Mouse (Mus musculus) mouse trophoblast stem cell (cell line): ENCODE results near the gene Nubpl.

ENCODE experiments used
- in situ Hi-C, 2 experiments: fragments of 300-500 bp; cut with MseI, MboI; formaldehyde crosslinking; loops; 2 replicates in 1 of 2; 3 replicates in 1 of 2; pipeline ENCODE4 v1.15.1; 2025

The Nubpl gene

DNA sequence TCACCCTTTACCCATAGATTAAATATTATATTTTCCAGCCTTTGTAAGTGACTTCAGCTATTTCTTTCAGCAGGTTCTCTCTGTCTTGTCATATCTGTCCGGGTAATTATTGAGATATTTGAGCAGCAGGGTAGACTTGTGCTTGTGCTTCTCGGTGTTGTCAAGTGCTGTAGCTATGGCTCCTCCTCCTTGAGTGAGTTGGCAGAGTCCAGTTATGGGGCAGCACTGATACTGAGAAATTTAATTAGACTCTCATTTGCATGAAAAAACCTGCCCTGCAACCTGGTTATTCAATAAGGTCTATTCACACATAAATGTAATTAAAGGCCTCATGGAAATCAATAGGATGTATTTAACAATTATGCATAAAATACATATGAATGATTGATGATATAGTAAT, 145.2 kb downstream of the Nubpl start:
- in situ Hi-C loops: no loop called here

GRCm38 (mm10) chr12:52247438-52247837, 149.9 kb downstream of the Nubpl start:
- in situ Hi-C loops: no loop called here

GRCm38 (mm10) chr12:52248531-52248930, 151.0 kb downstream of the Nubpl start:
- in situ Hi-C loops: no loop called here

DNA sequence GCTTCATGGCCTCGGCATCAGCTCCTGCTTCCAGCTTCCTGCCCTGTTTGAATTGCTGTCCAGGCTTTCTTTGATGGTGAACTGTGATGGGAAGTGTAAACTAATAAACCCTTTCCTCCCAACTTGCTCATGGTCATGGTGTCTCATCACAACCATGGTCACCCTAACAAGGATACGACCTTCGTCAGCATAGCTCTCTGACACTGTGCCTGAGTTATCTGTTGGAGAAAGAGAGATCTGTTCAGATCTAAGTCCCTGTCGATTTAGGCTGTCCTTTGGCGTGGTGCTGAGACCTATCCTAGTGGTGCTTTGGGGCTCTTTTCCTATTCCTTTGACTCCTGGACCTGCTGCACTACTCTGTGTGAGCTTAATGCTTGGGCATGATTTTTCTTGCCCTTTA, 156.6 kb downstream of the Nubpl start:
- in situ Hi-C loops: no loop called here

- in situ Hi-C loops: no loop called here
These were observed 170.6 kb downstream of the Nubpl start for GRCm38 (mm10) chr12:52268131-52268530.

GRCm38 (mm10) chr12:52272828-52273227, 175.3 kb downstream of the Nubpl start:
- in situ Hi-C loops: no loop called here

DNA sequence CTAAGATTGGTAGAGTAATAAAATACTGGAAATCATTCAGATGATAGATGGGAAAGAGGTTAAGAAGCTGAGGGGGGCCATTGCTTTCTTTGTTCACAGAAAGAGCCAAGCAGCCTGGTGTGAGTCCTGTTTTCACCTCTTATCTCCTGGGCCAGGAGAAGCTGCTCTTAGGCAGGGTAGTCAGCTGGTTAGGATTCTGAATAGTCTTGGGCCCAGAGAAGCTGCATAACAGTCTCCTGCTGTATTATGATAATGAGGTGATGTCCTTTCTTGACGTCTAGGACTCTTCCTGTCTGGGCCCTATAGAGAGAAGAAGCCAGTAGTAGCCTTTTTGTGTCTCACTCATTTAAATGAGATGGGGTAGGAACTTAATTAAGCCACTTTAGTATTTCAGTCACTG, 178.8 kb downstream of the Nubpl start:
- in situ Hi-C loops: no loop called here

GRCm38 (mm10) chr12:52281232-52281631, 183.7 kb downstream of the Nubpl start:
- in situ Hi-C loops: no loop called here

DNA sequence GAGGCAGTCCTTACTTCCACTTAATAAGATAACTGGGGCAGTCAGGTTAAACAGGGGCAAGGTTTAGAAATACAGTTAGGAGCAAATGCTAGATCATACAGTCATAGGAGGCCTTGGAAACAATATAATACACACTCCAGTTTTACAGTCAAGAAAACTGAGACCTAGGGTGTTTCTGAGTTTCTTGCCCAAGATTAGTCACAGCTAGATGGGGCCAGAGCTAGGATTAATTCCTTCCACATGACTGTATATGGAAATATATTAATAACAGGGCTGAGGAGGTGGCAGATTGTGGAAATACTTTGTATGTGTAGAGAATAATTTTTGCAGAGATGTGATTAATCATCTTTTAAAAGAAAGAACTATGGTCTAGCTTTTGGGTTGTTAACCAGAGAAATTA, 186.9 kb downstream of the Nubpl start:
- in situ Hi-C loops: no loop called here

- in situ Hi-C loops: no loop called here
These were observed 189.3 kb downstream of the Nubpl start for GRCm38 (mm10) chr12:52286802-52287201.

GRCm38 (mm10) chr12:52288537-52288936, 191.0 kb downstream of the Nubpl start:
- in situ Hi-C loops: no loop called here

- in situ Hi-C loops: no loop called here
These were observed 191.5 kb downstream of the Nubpl start for GRCm38 (mm10) chr12:52288941-52289567.

DNA sequence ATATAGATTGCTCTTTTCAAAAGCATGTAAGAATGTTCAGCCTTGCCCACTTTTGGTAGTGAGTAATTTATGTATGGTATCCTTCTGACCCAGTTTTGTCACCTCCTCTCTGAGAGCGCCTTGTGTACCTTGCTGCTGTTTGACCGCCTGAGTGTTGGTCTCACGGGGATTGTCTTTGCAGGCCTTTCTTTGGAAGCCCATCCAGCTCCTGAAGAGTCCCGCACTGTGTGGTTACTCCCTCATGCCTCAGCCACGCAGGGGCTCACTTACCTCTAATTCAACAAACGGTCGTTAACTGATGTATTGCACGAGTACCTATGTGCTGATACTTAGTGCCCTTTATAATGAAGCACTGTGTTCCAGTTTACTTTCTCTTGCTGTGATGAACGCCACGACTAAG, 192.1 kb downstream of the Nubpl start:
- in situ Hi-C loops: no loop called here

- in situ Hi-C loops: no loop called here
These were observed 196.4 kb downstream of the Nubpl start for GRCm38 (mm10) chr12:52293931-52294330.

- in situ Hi-C loops: no loop called here
These were observed 200.5 kb downstream of the Nubpl start for GRCm38 (mm10) chr12:52297988-52298387.

- in situ Hi-C loops: no loop called here
These were observed 201.1 kb downstream of the Nubpl start for GRCm38 (mm10) chr12:52298683-52299082.

DNA sequence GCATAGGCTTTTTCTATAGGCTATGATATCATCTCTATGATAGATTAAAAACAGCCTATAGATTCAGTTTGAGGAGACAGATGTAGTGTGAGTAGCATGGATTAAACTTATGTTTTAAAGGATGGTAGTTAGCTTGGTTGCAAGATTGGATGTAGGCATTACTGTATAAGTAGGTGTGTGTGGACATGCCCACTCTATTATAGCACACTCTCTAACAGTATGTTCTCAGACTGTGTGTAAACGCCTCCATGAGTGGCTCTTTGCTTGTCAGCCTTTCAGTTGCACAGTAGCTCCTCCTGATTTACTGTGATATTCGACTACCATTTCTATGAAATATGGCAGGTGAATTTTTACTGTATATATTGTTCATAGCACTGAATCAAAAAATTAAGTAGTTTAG, 205.4 kb downstream of the Nubpl start:
- in situ Hi-C loops: no loop called here

- in situ Hi-C loops: no loop called here
These were observed 208.8 kb downstream of the Nubpl start for GRCm38 (mm10) chr12:52306348-52306747.

- in situ Hi-C loops: no loop called here
These were observed 209.9 kb downstream of the Nubpl start for GRCm38 (mm10) chr12:52307331-52307982.

GRCm38 (mm10) chr12:52308628-52309027, 211.1 kb downstream of the Nubpl start:
- in situ Hi-C loops: no loop called here

DNA sequence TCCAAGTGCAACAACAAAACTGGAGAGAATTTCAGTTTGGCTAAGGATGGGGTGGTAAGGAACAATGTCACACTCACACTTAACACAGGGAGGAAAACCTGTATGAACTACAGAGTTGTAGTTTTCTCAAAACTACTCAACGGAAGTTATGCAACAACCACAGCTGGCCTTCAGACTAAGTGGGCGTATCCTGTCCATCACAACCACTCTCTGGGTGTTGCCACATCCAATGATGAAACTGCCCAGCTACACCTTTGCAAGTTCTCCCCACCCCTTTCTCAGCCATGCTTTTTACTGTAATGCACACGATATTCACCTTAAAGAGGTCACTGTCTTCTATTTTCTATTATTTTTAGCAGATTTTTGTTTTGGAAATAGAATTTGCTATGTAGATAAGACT, 217.3 kb downstream of the Nubpl start:
- in situ Hi-C loops: no loop called here

- in situ Hi-C loops: no loop called here
These were observed 220.1 kb downstream of the Nubpl start for GRCm38 (mm10) chr12:52317635-52318034.

DNA sequence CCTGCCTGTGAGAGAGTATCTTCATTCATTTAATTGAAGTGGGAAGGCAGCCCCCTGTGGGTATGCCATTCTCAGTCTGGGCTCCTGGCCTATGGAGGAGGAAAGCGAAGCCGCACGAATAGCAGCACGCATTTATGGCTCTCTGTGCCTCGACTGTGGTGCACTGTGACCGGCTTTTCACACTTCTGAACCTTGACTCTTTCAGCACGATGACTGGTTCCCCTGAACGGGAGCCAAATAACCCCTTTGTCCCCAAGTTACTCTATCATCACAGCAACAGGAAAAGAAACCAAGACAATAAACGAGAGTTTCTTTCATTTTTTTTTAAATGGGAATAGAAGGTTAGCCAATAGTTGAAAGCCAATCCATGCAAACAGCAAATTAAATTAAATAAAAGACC, 220.9 kb downstream of the Nubpl start:
- in situ Hi-C loops: no loop called here

DNA sequence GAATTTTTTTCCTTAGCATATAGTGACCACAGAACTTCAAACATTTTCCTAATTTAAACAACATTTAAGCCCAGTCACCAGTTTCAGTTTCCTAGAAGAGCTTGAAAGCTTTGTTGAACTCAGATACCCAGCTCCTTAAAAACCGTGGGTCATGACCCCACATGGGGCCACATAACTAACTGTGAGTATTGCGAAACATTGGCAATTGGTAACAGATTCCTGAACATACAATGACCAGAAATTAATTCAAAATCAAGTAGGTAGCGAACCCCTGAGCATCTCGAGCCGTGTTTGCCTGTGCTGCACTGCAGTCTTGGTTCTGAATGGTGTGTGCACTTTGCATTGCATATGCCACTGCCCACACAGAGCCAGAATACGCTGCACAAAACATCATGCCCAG, 221.6 kb downstream of the Nubpl start:
- in situ Hi-C loops: no loop called here
